Comparison of ENCODE assay signal across 22 mouse cellular contexts in genomic region chr19:59424975-59425374, GRCm38 (mm10). TPM values are rescaled to one million over a fixed set of nuclear protein-coding genes. Genes with fewer than 3 reads are reported as not detected.
"Had no signal": no experiment of that assay in that cellular context is flagged by ENCODE, and none has a peak within 500 bp of the region (broad histone marks: within the 10 kb centered on the region; RNA-seq: fewer than 3 reads in every experiment).

No protein-coding gene starts in this region.

- H3K9ac ChIP-seq: liver, embryonic 14.5 days; liver, postnatal 0 days; lung, embryonic 14.5 days; midbrain, embryonic 13.5 days had no signal

- H3K27ac ChIP-seq: left cerebral cortex, adult 2 months; liver, embryonic 14.5 days; macrophage; midbrain, embryonic 13.5 days; stomach, postnatal 0 days had no signal

- H3K4me2 ChIP-seq: liver, embryonic 11.5 days; lung, embryonic 14.5 days; midbrain, embryonic 13.5 days had no signal

- DNase-seq: kidney, adult 18-20 months; kidney, adult 9 months; kidney, postnatal 25 days; layer of hippocampus, postnatal 36 days; left cerebral cortex, postnatal 4 days; liver, postnatal 0 days; lung, embryonic 14.5 days; right cerebral cortex, postnatal 14 days; right cerebral cortex, postnatal 4 days; thymus, postnatal 25 days had no signal

- ATAC-seq: inflammation-experienced regulatory T-cells, adult 6 months; intestine, embryonic 16.5 days; liver, postnatal 0 days; lung, postnatal 0 days; midbrain, embryonic 13.5 days had no signal

- H3K27me3 ChIP-seq: midbrain, embryonic 13.5 days had no signal

- H3K4me3 ChIP-seq: left cerebral cortex, adult 2 months; midbrain, embryonic 13.5 days had no signal

RNA-seq across cellular contexts. Expression of gene Emx2, which starts 33.2 kb away (rescaled TPM):
- total RNA-seq: megakaryocyte, adult 5-6 weeks had no signal
- polyA plus RNA-seq: inflammation-experienced regulatory T-cells, adult 6 months; intestine, embryonic 16.5 days; large intestine, adult 2 months; liver, postnatal 0 days; lung, embryonic 14.5 days; lung, postnatal 0 days; macrophage; neural tube, embryonic 14.5 days had no signal
